ENCODE assay signal across 7 mouse cellular contexts in genomic region chr16:10542266-10542665, GRCm38 (mm10). TPM values are rescaled to one million over a fixed set of nuclear protein-coding genes. Genes with fewer than 3 reads are reported as not detected.
A peak's percentile ranks its signal among the peaks of the same experiment; 100 is the strongest.
DNase-seq lines count a peak whose midpoint lies in the region; ATAC-seq and TF ChIP-seq lines count a peak whose summit lies in the region.

No protein-coding gene starts in this region.

- H3K9me3 ChIP-seq in heart, embryonic 15.5 days (replicated peaks), result no peaks in the 10 kb centered on the region
- H3K9me3 ChIP-seq in limb, embryonic 13.5 days, result no peaks in the 10 kb centered on the region
- H3K9me3 ChIP-seq in neural tube, embryonic 11.5 days (ENCODE audit: control insufficient read depth, low read length), result no peaks in the 10 kb centered on the region

- H3K27me3 ChIP-seq in testis, adult 2 months (ENCODE audit: control insufficient read depth, insufficient read depth, low read length), result no peaks in the 10 kb centered on the region
- H3K27me3 ChIP-seq in heart, embryonic 15.5 days, result no peaks in the 10 kb centered on the region
- no peaks in the 10 kb centered on the region for H3K27me3 ChIP-seq in limb, embryonic 13.5 days
- H3K27me3 ChIP-seq in neural tube, embryonic 11.5 days (ENCODE audit: control insufficient read depth, insufficient read depth, low read length), result no peaks in the 10 kb centered on the region

- ATAC-seq in heart, embryonic 15.5 days (replicated peaks; ENCODE audit: insufficient number of reproducible peaks, insufficient read depth, low FRiP score, low read depth), result peak; percentile 14
- ATAC-seq in limb, embryonic 13.5 days (ENCODE audit: low FRiP score, low read depth), result no peak
- no peak; the same call in 1 of the 2 replicates for ATAC-seq in neural tube, embryonic 11.5 days (ENCODE audit: insufficient read depth, low FRiP score, low TSS enrichment)

- H3K4me2 ChIP-seq in heart, embryonic 15.5 days, result peak overlapping the region; percentile 85
- H3K4me2 ChIP-seq in limb, embryonic 13.5 days (replicated peaks), result peak overlapping the region; percentile 95
- peak overlapping the region; percentile 91 for H3K4me2 ChIP-seq in neural tube, embryonic 11.5 days (ENCODE audit: low read depth)

- H3K4me1 ChIP-seq in testis, adult 2 months (ENCODE audit: control insufficient read depth, insufficient read depth, low read length), result peaks cover 7% of the 10 kb centered on the region
- peaks cover 53% of the 10 kb centered on the region for H3K4me1 ChIP-seq in heart, embryonic 15.5 days (replicated peaks)
- peaks cover 64% of the 10 kb centered on the region for H3K4me1 ChIP-seq in limb, embryonic 13.5 days
- peaks cover 21% of the 10 kb centered on the region for H3K4me1 ChIP-seq in neural tube, embryonic 11.5 days (ENCODE audit: control insufficient read depth, insufficient read depth, low read length)

- H3K4me3 ChIP-seq in testis, adult 2 months (ENCODE audit: control insufficient read depth, low read depth, low read length), result peak overlapping the region; percentile 78
- H3K4me3 ChIP-seq in heart, embryonic 15.5 days, result peak overlapping the region; percentile 76
- H3K4me3 ChIP-seq in limb, embryonic 13.5 days, result peak overlapping the region; percentile 93
- H3K4me3 ChIP-seq in neural tube, embryonic 11.5 days (ENCODE audit: low read depth, low read length), result peak overlapping the region; percentile 87

- H3K36me3 ChIP-seq in testis, adult 2 months (ENCODE audit: control insufficient read depth, insufficient read depth, low read length), result no peaks in the 10 kb centered on the region
- H3K36me3 ChIP-seq in heart, embryonic 15.5 days, result no peaks in the 10 kb centered on the region
- H3K36me3 ChIP-seq in limb, embryonic 13.5 days, result peaks cover 3% of the 10 kb centered on the region; the same call in 1 of the 2 replicates
- H3K36me3 ChIP-seq in neural tube, embryonic 11.5 days (ENCODE audit: control insufficient read depth, insufficient read depth, low read length), result no peaks in the 10 kb centered on the region

- TF ChIP-seq CTCF in testis, adult 2 months (IDR thresholded peaks at IDR 0.05; ENCODE audit: control insufficient read depth, insufficient read depth, insufficient replicate concordance, low read depth, low read length), result no peak

- no peak for TF ChIP-seq POLR2A in testis, adult 2 months (IDR thresholded peaks at IDR 0.05; ENCODE audit: control insufficient read depth, low read depth, low read length)

- H3K9ac ChIP-seq in heart, embryonic 15.5 days, result peak overlapping the region; percentile 80
- peak overlapping the region; percentile 94 for H3K9ac ChIP-seq in limb, embryonic 13.5 days
- peak overlapping the region; percentile 92 for H3K9ac ChIP-seq in neural tube, embryonic 11.5 days (ENCODE audit: low read length)

- no peak for DNase-seq in testis, postnatal 10 days (ENCODE audit: low spot score)
- DNase-seq in cerebellum, adult 9-10 months, result peak; percentile 70
- DNase-seq in neural tube, embryonic 11.5 days (ENCODE audit: low spot score), result peak; percentile 34
- DNase-seq in adipocyte (ENCODE audit: low spot score), result no peak

- WGBS in heart, embryonic 15.5 days, result 4% methylated on average over 22 of the region's 22 CpGs
- WGBS in limb, embryonic 13.5 days, result 2% methylated on average over 22 of the region's 22 CpGs
- 3% methylated on average over 22 of the region's 22 CpGs for WGBS in neural tube, embryonic 11.5 days

- no peak overlapping the region; the same call in 1 of the 2 replicates for H3K27ac ChIP-seq in testis, adult 2 months (ENCODE audit: control insufficient read depth, insufficient read depth, low read depth, low read length)
- peak overlapping the region; percentile 92 for H3K27ac ChIP-seq in heart, embryonic 15.5 days
- peak overlapping the region; percentile 91 for H3K27ac ChIP-seq in limb, embryonic 13.5 days
- peak overlapping the region; percentile 73; the same call in 1 of the 2 replicates for H3K27ac ChIP-seq in neural tube, embryonic 11.5 days (ENCODE audit: low read depth, low read length)

RNA-seq across cellular contexts. Expression of gene Dexi, which starts 0.6 kb away (rescaled TPM):
- 16.4 and 17.7 TPM in 2 replicates for polyA plus RNA-seq in testis, adult 2 months (2012; rRNA removed)
- polyA plus RNA-seq in heart, embryonic 15.5 days (2015; fragmentation: Nextera tagmentation; extraction: Ambion mirVana), result 15.0 and 19.7 TPM in 2 replicates
- polyA plus RNA-seq in limb, embryonic 13.5 days (2015; fragmentation: Nextera tagmentation; extraction: Ambion mirVana), result 23.5 and 27.1 TPM in 2 replicates
- 24.1 and 28.2 TPM in 2 replicates for polyA plus RNA-seq in neural tube, embryonic 11.5 days (2014; fragmentation: Nextera tagmentation; extraction: Ambion mirVana)

RNA-seq across cellular contexts. Expression of gene Clec16a, which starts 2.9 kb away (rescaled TPM):
- 30.6 and 30.8 TPM in 2 replicates for polyA plus RNA-seq in testis, adult 2 months (2012; rRNA removed)
- polyA plus RNA-seq in heart, embryonic 15.5 days (2015; fragmentation: Nextera tagmentation; extraction: Ambion mirVana), result 29.9 and 30.4 TPM in 2 replicates
- polyA plus RNA-seq in limb, embryonic 13.5 days (2015; fragmentation: Nextera tagmentation; extraction: Ambion mirVana), result 38.2 and 42.1 TPM in 2 replicates
- polyA plus RNA-seq in neural tube, embryonic 11.5 days (2014; fragmentation: Nextera tagmentation; extraction: Ambion mirVana), result 41.4 and 44.0 TPM in 2 replicates

Comparison
In these comparisons a context has a peak if more than half of its experiments do, and no peak if none do; other contexts are left out.
1. DNase-seq: peak in cerebellum, adult 9-10 months (single experiment) and neural tube, embryonic 11.5 days (single experiment); none in testis, postnatal 10 days (single experiment) and adipocyte (single experiment).
2. Peak in every context shown above with its lines, with median percentiles within 50 percentile points of each other: H3K4me3 ChIP-seq, H3K4me2 ChIP-seq and H3K9ac ChIP-seq.